Mouse (Mus musculus): ENCODE data around the gene Gm20388. TPM values are rescaled to one million over a fixed set of nuclear protein-coding genes. Genes with fewer than 3 reads are reported as not detected.

The Gm20388 gene
- total RNA-seq, 2 experiments from 2014 or later = 8.8 TPM

DNA sequence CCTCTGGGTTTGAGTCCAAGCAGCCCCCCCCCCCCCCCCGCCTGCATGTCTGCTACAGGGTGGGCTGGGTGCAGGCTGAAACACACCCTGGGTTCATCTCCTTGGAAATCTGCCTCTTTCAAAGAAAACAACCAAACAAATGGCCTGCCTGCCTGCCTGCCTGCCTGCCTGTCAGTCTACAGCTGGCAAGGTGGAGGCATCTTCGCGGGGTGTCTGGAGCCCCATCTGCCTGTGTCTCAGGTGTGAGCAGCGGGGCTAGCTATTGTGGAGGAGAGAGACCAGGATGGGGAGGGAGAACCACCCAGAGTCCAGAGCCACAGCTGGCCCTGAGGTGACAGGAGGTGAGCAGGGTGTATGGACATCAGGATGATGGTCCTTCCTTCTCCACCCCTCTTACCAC, 647.5 kb downstream of the Gm20388 start:
- DNase-seq (ENCODE audit: extremely low spot score in 1 of 2, low spot score in 1 of 2) = no peak

DNA sequence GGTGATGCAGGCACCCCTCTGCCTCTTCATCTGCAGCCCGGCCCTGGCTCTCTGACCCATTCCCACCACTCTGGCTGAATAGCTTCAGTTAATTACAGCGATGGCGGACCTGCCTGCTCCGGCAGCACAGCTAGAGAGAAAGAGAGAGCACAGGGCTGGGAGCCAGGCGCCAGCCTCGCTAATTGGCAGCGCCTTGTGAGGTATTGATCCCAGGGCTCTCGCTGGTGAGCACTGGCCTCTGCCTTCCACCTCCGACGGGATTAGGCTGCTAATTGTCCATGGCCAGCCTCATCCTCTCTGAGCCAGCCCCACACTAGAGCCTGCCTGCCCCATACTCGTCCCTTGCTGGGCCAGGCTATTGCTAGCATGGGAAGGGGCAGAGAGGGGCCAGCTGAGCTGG, 649.0 kb downstream of the Gm20388 start:
- DNase-seq (ENCODE audit: extremely low spot score in 1 of 2, low spot score in 1 of 2) = no peak

DNA sequence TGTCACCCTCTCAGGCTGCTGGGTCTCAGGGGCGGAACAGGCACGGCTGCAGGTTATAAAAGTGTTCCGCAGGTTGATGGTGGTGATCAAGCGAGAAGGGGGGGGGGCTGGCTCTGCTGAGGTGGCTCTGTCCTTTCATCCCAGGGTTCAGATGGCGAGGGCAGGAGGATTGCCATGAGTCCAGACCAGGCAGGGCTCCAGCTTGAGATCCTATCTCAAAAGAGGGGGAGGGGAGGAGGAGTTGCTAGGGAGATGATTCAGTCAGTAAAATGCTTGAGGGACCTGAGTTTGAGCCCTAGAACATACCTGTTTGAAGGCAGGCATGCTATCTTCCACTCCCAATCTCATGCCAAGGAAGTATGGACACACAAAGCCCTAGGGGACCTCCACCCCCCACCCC, 649.9 kb downstream of the Gm20388 start:
- no peak for DNase-seq (ENCODE audit: extremely low spot score in 1 of 2, low spot score in 1 of 2)

DNA sequence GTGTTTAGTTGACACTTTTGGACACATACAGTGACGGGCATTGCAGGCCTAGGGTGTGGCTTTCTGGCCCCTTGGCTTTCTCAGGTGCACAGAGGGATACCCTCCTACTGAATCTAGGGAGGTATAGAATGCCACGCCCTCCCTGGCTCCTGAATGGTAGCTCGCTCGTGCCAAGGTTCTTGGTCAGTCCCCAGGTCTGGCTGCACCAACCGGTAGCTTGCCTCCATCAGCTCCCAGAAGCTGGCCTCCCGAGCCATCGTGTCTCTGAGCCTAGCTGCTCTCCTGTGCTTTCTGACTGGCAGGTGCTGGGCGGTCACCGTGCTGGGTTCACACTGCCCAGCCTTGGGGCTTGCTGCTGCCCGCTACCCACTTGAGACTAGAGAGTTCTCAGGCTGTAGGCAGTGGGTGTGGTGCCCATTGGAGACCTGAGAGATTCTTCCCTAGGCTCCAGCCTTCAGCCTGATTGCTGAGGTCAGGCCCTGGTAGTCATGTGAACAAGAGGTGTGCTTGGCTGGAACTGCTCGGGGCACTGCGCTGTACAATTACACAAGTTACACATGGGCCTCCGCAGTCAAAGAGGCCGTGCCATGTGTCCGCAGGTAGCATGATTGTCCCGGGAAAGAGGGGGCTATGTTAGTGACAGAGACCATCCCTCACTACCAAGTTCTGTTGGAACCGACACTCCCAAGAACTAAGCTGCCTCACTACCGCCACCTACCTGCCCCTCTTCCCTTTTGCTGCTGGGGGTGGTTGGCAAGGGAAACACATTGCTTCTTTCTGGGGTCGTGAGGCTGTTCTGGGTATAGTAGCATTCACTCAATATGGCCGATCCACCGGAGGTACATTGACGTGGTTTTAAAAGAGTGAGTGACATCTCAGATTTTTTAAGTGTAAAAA, 651.1 kb downstream of the Gm20388 start:
- DNase-seq (ENCODE audit: extremely low spot score in 1 of 2, low spot score in 1 of 2) = peak in 1 of 2 experiments; percentile 69

DNA sequence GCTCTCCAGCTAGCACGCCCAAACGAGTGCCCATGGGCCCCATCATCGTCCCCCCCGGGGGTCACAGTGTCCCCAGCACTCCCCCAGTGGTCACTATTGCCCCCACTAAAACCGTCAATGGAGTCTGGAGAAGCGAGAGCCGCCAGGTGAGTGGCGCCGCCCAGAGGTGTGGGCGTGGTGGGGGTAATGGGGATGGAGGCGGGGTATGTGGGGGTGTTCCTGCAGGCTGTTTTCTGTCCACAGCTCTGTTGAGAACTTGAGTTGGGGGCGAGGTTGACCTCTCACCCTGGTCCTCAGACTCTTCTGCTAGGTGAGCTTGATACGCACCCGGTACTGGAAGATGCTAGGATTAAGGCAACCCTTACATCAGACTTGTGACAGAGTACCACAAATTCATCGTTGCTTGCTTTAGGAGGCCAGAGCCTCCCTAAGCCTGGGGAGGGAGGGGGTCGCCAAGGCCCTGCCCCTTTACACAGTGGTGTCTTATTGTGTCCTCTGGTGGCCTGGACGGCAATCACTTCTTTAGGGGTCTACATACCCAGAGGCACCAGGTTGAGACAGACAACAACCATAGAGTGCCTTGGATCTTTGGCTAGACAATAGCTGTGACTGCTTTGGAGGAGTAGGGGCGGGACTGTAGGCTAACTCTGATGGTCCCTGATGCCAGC, 652.2 kb downstream of the Gm20388 start:
- DNase-seq (ENCODE audit: extremely low spot score in 1 of 2, low spot score in 1 of 2) = no peak

DNA sequence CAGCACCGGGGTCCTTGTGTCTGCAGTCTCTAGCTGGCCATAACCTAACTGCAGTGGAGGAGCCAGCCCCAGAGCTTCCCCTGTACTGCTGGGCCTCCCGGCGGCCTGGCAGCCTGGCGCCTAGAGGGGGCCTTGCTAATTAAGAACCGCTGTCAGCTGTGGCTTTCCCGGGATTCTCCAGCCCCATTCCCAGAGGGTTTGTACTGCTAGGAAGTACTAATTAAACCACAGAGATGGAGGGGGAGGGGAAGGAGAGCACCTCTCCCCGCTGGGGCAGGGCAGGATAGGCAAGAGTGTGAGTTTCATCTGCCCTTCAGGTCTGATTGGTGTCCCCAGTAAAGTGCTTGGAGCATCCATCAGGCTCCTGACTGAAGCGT, 652.7 kb downstream of the Gm20388 start:
- DNase-seq (ENCODE audit: extremely low spot score in 1 of 2, low spot score in 1 of 2) = no peak

DNA sequence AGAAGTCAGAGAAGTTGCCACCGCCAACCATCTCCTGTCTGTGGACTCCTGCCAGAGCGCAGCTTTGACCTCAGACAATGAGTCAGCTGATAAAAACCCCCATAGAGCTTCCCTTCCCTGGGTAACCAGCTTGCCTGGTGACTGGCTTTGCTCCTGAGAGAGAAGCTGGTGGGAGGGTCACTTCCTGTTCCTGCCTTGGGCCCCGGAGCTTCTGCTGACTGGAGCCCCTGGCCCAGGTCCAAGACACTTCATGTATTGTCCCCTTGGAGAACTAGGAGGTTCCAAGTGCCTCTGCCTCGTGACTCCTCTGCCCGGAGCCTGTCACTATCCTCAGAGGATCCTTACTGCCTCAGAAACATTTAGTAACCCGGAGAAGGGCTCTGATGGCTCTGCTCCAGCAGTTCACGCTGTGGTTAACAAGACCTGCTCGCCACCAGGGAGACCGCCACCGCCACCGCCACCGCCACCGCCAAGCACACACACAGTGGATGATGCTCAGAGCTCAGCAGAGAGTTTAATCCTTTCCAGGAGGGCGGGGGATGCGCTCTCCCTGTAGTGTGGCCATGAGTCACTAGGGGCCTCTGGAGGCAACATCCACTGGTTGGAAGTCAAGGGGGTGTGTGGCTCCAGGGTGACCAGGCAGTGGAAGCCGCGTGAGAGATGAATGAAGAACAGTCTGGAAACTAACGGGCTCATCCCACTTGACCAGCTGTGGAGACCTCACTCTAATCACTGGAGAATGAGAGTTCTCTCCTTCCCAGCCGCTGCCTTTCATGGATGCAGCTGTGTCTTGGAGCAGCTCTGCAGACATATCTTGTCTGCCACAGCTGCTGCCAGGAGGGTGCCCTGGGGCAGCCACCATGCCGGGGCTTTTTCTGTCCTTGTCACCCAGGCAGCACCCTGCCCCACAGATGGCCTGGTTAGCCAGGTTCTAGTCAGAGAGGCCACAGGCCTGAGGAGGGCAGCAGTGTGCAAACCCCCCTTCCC, 653.5 kb downstream of the Gm20388 start:
- DNase-seq (ENCODE audit: extremely low spot score in 1 of 2, low spot score in 1 of 2) = peak in 1 of 2 experiments; percentile 58

DNA sequence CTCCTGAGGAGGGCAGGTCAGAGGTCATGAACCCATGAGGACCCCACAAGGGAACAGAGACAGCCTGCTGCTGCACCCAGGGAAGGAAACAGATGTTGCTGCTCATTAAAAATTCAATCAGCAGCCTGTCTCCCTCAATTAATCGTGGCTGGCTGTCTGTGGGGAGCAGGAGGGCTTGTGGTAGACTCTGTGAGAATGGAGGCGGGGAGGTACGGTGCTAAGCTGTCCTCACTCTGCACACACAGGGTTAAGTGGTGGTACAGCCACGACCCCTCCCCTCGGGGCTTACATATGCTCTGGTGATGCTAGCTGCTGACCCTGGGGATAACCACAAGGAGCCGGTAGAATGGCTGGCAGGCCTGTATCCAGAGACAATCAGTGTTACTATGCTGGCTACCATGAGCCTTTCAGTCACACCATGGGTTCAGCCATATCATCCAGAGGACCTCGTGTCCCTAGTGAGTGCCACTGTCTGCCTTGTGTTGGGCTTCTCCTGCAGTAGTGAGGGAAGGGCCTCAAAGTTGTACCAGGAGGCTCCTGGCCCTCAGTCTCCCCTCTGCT, 654.6 kb downstream of the Gm20388 start:
- DNase-seq (ENCODE audit: extremely low spot score in 1 of 2, low spot score in 1 of 2) = no peak

DNA sequence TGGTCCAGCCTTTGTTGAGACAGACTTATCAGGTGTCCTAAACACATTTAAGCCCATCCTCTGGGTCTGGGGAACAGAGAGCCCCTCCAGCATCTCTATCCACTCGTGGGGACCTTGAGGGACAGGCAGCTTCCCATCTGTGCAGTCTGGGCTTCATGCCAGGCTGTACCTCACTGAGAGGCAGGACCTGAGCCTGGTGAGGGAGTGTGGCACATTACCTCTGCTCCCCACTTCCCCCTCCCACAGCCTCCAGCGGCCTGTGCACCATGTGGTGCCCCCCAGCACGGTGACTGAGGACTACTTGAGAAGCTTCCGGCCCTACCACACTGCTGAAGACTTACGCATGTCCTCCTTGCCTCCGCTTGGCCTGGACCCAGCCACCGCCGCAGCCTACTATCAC, 656.0 kb downstream of the Gm20388 start:
- DNase-seq (ENCODE audit: extremely low spot score in 1 of 2, low spot score in 1 of 2) = no peak

DNA sequence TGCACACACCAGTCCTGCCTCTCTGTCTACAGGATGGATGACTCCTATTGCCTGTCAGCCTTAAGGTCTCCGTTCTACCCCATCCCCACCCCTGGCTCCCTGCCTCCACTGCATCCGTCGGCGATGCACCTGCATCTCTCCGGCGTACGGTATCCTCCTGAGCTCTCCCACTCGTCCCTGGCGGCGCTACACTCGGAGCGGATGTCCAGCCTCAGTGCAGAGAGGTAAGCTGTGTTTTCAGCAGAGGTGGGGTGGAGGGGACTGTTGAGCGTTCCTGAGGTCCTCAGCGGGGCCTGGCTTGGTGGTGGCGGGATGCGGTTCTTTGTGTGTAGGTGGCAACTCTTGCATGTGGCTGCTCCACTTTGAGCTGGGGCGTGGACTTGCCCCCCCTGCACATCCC, 657.1 kb downstream of the Gm20388 start:
- DNase-seq (ENCODE audit: extremely low spot score in 1 of 2, low spot score in 1 of 2) = no peak

DNA sequence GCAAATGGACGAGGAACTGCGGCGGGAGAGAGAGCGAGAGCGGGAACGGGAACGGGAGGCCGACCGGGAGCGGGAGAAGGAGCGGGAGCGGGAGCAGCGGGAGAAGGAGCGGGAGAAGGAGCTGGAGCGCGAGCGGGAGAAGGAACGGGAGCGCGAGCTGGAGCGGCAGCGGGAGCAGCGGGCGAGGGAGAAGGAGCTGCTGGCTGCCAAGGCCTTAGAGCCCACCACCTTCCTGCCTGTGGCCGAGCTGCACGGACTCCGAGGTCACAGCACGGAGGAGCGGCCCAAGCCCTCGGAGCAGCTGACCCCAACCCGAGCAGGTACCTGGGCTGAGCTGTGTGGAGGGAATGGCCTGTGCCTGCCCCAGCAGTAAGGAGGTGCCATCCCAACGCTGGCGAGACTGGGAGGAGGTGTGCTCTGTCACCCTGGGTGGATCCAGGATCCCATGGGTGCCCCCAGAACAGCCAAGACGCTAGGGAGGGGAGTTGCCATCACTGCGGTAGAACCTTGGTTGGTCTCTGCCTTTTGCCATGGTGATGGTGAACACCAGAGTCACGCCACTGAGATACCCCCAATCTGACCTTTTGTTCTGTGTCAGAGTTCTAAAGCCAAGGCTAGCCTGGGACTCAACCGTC, 657.6 kb downstream of the Gm20388 start:
- no peak for DNase-seq (ENCODE audit: extremely low spot score in 1 of 2, low spot score in 1 of 2)

DNA sequence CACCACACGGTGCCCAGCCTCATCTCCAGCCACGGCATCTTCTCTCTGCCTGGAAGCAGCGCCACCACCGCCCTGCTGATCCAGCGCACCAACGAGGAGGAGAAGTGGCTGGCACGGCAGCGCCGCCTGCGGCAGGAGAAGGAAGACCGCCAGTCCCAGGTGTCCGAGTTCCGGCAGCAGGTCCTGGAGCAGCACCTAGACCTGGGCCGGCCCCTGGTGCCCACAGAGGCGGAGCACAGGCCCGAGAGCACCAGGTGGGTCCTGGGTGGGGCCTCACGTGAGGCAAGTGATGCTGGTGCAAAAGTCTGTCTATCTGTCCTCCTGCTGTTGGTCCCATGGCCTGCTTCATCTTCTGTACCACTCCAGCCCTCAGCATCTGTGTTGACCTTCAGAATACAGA, 658.5 kb downstream of the Gm20388 start:
- no peak for DNase-seq (ENCODE audit: extremely low spot score in 1 of 2, low spot score in 1 of 2)

DNA sequence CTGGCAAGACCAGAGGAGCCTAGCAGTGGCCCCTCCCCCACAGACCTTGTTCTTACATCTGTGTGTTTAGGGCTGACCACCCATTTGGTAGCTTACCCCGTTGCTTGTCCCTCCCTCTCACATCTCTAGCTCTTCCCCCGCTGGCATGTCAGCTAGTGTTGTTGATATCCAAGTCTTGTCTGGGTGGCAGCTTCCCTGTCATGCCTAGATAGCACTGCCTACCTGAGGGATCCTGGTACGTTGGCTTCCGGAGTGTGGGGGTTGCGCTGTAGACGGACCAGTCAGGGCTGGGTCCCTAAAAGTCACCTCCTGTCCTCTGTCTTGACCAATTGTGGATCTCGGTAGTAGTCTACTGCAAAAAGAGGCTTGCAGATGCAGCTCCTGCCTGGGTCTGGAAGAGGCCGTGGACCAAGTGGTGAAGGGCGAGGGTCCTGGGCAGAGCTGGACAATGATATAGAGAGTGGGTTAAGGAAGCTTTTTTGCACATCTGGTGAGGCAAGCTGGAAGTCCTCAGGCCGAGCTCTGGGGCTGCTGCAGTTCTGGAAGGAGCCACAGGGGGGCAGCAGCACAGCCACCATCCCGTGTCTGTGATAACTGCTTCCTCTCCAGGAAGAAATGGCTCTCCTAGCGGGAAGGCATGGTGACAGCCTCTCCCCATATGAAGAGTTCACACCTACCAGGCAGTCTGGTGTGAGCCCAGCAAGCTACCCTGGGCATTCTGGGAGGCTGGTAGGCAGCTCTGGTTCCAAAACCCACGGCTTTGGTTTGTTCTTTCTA, 659.5 kb downstream of the Gm20388 start:
- peak; percentile 82 to 90 for DNase-seq (ENCODE audit: extremely low spot score in 1 of 2, low spot score in 1 of 2)

DNA sequence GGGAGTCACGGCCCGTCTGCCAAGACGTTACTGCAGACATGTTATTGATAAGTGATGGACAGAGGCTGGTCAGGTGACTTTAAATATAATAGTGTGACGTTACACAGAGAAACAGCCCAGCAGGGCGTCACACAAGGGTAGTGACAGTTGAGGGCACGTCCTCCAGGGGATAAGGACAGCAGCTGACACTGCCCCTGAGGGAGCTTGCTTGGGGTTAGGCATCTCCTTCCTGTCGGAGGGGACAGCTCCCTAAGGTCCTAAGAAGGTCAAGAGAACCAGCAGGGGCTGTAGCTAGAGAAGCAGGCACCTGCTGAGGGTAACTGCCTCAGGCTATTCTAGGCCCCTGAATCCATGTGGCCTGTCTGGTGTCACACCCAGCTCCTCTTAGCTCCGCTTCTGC, 660.9 kb downstream of the Gm20388 start:
- DNase-seq (ENCODE audit: extremely low spot score in 1 of 2, low spot score in 1 of 2) = no peak

DNA sequence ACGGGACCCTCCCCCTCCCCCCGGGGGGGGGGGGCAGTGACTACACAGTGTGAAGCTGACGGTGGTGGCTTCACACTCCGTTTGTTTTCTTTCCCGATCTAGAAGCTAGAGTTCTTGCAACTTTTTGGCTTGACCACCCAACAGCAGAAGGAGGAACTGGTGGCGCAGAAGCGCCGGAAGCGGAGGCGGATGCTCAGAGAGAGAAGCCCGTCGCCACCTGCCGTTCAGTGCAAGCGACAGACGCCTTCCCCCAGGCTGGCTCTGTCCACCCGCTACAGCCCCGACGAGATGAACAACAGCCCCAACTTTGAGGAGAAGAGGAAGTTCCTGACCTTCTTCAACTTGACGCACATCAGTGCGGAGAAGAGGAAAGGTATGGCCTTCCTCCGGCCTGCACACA, 661.9 kb downstream of the Gm20388 start:
- peak in 1 of 2 experiments; percentile 66 for DNase-seq (ENCODE audit: extremely low spot score in 1 of 2, low spot score in 1 of 2)

DNA sequence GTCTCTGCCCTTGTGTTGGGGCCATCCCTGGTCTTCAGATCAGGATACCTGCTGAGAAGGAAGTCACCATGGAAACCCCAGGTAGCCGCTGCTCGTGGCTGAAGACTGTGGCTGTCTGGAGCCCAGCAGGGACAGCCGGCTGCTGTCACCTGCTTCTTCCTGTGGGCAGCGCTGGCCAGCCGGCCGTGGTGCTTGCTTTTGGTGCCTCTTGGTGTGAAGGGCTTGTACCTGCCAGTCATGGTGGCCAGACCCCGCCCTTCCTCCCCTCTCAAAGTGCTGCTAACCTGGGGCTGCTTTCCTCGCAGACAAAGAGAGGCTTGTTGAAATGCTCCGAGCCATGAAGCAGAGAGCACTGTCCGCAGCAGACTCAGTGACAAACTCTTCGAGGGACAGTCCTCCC, 663.2 kb downstream of the Gm20388 start:
- no peak for DNase-seq (ENCODE audit: extremely low spot score in 1 of 2, low spot score in 1 of 2)

DNA sequence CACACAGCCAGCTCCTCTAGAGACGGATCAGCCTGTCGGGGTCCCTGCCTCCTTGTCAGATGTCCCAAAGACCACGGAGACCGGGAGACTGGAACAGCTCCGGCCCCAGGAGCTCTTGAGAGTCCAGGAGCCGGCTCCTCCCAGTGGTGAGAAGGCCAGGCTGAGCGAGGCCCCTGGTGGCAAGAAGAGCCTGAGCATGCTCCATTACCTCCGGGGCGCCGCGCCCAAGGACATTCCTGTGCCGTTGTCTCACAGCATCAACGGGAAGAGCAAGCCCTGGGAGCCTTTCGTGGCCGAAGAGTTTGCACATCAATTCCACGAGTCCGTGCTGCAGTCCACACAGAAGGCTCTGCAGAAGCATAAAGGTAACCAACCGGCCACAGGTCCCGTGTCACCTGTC, 664.3 kb downstream of the Gm20388 start:
- DNase-seq (ENCODE audit: extremely low spot score in 1 of 2, low spot score in 1 of 2) = no peak

DNA sequence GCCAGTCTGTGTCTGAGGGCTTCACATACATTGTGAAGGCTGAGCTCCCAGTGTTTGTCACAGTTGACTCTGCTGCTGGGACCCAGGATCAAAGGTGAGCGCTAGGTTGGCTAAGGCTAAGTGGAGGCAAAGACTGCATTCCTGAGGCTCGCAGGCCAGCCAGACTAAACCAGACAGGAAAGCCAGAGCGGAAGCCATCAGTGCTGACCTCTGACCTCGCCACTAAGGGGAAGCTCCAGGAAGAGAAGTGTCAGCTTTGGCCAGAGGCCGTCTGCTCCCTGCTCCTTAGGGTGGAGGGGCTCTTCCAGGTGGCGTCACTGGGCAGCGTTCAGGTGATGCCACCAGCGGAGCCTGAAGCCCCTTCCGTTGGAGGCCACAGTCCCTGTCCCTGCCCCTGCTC, 665.2 kb downstream of the Gm20388 start:
- DNase-seq (ENCODE audit: extremely low spot score in 1 of 2, low spot score in 1 of 2) = no peak

DNA sequence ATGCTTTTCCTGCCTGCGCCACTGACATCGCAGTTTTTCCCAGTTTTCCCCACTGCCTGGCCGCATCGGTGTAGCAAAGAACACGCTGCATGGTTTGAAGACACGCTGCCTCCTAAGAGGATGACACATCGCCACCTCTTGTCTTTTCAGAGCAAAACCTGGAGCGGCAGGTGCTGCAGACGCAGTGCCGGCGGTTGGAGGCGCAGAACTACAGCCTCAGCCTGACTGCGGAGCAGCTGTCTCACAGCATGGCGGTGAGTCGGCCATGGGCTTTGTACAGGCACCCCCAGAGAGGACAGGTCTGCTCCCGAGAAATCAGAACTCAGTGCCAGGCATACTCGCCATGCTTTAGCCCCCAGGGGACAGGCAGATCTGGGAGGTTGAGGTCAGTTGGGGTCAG, 667.2 kb downstream of the Gm20388 start:
- DNase-seq (ENCODE audit: extremely low spot score in 1 of 2, low spot score in 1 of 2) = no peak
